Mouse (Mus musculus) embryonic fibroblast, embryonic 13.5 days (primary cell): Measurements from ENCODE around the gene Serinc2. TPM values are rescaled to one million over a fixed set of nuclear protein-coding genes. Genes with fewer than 3 reads are reported as not detected.

Experiments used
- H3K27ac ChIP-seq: 2 replicates; pipeline ENCODE4 v1.5.1; 2012; ENCODE audit warnings: low read length, control low read depth, inconsistent platforms; ENCODE audit not compliant: insufficient read depth
- H3K4me1 ChIP-seq: 2 replicates; pipeline ENCODE4 v1.6.1; 2011; ENCODE audit warnings: low read length; ENCODE audit not compliant: control insufficient read depth, insufficient read depth
- H3K4me3 ChIP-seq: 2 replicates; pipeline ENCODE4 v1.5.1; 2011; ENCODE audit warnings: mild to moderate bottlenecking, control low read depth, low read length; ENCODE audit not compliant: insufficient read depth
- CTCF ChIP-seq: IDR thresholded peaks from 2 replicates; pipeline ENCODE4 v1.5.1; 2011; ENCODE audit warnings: mild to moderate bottlenecking, control low read depth, low read length, moderate library complexity, borderline replicate concordance; ENCODE audit not compliant: insufficient read depth
- POLR2A ChIP-seq: IDR thresholded peaks from 2 replicates; pipeline ENCODE4 v1.6.1; 2011; ENCODE audit warnings: low read depth, mild to moderate bottlenecking, control low read depth, low read length, moderate library complexity
- polyA plus RNA-seq: library from polyadenylated mRNA; stranded (reverse); fragments of >200 nt; gene quantifications from 2 replicates; pipeline ENCODE4 v1.2.4, GENCODE M21; 2011; ENCODE audit warnings: low read depth; ENCODE audit not compliant: missing spikeins, insufficient read length

Serinc2 gene
- 25.1 and 32.6 TPM in 2 replicates for polyA plus RNA-seq

DNA sequence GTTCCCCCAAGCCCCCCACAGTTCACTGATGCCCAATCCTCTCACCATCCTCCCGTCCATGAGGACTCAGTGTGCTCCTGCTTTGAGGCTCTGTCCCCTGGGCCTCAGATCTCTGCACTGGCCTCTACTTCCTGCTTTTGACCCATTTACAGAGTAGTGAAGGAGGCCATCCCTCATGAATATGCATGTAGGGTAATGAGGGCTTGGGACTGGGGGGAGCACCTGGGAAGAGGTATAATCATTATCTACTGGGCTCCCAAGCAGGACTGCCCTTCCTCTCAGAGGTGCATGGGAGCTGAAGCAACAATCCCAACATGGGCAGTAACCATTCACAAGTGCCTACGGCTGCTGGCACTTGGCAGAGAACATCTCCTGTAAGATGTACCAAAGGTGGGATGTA lies at the start of gene Serinc2:
Serinc2 (minus strand) TSS at position 101 of the 400 bp plus-strand sequence.
- TF ChIP-seq POLR2A (no peak), CTCF (no peak)
- H3K4me1 ChIP-seq = no peaks in the 10 kb centered on the region
- no peak within 1 kb of the TSS for H3K27ac ChIP-seq
- no peak within 1 kb of the TSS for H3K4me3 ChIP-seq

DNA sequence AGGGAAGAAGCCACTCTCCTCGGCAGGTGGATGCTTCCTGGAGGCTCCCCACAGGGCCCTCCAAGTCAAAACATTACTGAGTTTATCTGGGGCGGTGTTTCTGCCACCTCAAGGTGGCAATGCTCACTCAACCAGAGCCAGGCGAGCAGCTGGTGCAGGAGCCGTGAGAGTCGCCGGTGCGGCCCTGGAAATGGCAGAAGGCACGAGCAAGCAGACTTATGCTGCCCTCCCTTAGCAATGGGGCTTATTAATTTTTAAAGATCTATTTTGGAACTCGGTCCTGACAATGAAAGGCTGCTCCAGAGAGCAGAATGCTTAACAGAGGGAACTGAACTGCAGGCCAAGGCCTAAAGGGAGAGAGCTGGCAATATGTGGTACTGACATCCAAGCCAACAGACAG lies 48.4 kb upstream of the Serinc2 start:
- TF ChIP-seq CTCF = no peak
- H3K4me3 ChIP-seq = no peak overlapping the region

DNA sequence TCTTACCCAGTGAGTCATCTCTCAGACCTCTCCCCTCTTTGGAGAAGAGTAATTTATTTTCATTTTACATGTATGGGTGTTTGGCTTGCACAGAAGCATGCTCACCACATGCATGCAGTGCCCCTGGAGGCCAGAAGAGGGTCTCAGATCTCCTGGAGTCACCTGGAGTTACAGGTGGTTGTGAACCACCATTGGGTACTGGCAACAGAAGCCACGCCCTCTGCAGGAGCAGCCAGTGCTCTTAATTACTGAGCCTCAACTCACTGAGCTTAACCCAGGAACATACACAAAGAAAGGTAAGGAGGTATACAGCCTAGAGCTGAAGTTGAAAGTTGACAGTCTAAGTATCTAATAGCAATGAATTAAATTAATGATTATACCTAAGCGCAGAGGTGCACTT lies 46.4 kb upstream of the Serinc2 start:
- Histone ChIP-seq H3K27ac (no peak overlapping the region), H3K4me3 (no peak overlapping the region), H3K4me1 (no peaks in the 10 kb centered on the region)
- TF ChIP-seq CTCF (no peak), POLR2A (no peak)

More for the DNA sequence above, 48.4 kb upstream of the Serinc2 start:
- Histone ChIP-seq H3K4me1 (no peaks in the 10 kb centered on the region), H3K27ac (no peak overlapping the region)

DNA sequence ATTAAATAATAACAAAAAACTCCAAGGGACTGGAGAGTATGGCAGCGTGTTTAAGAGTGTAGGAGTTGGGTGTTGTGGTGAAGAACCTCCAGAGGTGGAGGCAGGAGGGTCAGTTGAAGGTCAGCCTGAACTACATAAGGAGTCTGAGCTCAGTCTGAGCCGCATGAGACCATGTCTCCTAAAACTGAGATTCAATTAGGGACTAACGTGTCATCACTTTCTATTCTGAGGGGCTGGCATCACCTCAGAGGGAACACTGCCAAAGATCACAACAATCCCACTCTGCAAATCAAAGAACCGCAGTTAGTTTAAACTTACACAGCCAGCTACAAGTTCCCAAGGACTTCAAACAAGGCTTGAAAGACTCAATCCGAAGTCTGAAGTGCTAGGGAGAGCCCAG lies 44.6 kb upstream of the Serinc2 start:
- TF ChIP-seq POLR2A = no peak
- no peak for TF ChIP-seq CTCF
- H3K4me1 ChIP-seq = 0 out of 2 replicates have a peak, but pooled peaks cover 4% of the 10 kb centered on the region
- H3K4me3 ChIP-seq = no peak overlapping the region
- H3K27ac ChIP-seq = no peak overlapping the region

DNA sequence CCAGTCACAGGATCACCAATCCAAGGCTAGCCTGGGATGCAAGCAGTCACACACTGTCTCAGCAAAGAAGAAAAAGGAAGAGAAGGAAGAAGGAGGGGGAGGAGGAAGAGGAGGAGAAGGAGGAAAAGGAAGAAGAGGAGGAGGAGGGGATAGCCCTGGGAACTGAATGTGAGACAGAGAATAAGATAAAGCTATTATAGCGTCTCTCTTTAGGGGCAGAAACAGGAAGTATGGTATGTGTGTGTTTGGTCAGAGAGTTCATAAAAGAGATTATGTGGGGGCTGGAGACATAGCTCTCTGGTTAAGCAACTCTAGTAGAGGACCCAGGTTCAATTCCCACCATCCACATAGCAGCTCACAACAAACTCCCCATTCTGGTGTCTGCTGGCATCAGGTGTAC lies 44.2 kb upstream of the Serinc2 start:
- Histone ChIP-seq H3K4me1 (0 out of 2 replicates have a peak, but pooled peaks cover 4% of the 10 kb centered on the region), H3K4me3 (no peak overlapping the region), H3K27ac (no peak overlapping the region)
- TF ChIP-seq POLR2A (no peak), CTCF (no peak)

DNA sequence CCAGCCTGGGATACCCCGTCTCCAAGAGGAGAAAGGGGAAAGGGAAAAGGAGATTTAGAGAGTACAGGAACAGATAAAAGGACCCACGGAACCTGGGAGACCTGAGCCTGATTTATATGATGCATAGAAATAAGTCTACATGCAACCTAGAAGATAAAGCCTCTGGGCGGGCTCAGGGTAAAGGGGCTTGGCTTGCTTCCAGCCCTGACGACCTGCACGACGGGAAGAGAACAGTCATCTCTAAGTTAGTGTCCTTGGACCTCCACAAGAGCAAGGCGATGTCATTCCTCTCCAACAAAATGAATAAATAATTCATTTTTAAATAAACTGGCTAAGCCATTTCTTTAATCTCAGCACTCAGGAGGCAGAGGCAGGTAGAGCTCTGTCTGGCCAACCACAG lies 43.6 kb upstream of the Serinc2 start:
- Histone ChIP-seq H3K4me3 (no peak overlapping the region), H3K27ac (no peak overlapping the region), H3K4me1 (0 out of 2 replicates have a peak, but pooled peaks cover 4% of the 10 kb centered on the region)
- TF ChIP-seq CTCF (no peak), POLR2A (no peak)

DNA sequence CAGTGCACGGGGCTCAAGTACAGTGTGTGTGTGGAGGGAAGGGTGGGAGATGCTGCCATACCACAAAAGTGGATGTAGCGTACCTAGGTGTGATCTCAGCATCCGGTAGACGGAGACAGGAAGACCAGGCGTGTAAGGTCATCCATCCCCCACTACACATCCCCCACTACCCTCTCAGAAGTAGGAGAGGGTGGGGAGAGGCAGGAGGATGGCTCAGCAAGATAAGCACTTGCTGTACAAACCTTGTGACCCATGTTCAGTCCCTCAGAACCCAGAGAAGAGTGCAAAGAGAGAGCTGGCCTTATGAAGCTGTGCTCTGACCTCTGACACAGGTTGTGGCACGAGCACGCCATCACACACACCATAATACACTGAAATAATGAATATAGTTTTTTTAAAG lies 42.6 kb upstream of the Serinc2 start:
- H3K4me1 ChIP-seq = 0 out of 2 replicates have a peak, but pooled peaks cover 4% of the 10 kb centered on the region
- TF ChIP-seq POLR2A (no peak), CTCF (no peak)
- no peak overlapping the region for H3K27ac ChIP-seq
- H3K4me3 ChIP-seq = no peak overlapping the region

DNA sequence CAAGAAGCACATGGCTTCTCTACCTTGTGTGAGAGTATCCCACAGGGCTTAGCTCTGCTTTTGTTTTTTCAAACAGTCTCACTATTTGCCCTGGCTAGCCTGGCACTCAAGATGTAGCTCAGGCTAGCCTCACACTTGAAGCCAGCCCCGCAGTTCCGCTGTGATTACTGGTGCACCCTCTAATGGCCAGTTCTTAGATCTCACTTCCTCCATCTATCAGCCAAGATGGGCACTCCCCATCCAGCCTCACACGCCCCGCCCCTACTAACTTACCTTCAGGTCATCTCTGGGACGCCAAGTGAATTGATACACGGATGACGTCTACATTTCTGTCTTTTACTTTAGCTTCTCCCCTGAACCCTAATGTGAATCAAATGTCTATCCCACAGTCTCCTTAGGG lies 40.6 kb upstream of the Serinc2 start:
- TF ChIP-seq CTCF = no peak
- no peak for TF ChIP-seq POLR2A
- Histone ChIP-seq H3K27ac (no peak overlapping the region), H3K4me1 (peaks cover 9% of the 10 kb centered on the region), H3K4me3 (no peak overlapping the region)

DNA sequence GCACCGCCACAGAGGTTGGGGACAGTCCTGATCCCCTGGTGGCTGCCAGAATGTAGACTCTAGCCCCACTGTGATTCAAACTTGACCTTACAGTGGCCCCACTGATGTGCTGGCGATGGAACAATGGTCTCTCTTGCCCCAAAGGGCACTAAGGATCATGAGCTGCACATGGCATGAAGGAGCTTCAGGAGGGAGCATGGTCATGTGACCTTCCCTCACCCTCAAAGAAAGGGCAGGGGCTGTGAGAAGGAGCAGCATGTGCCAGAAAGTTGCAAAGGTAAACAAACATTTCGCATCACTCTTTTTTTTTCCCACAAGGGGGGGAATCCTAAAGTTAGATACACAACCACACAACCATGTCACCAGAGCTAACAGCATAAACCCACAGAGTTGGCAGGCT lies 39.1 kb upstream of the Serinc2 start:
- Histone ChIP-seq H3K4me3 (no peak overlapping the region), H3K27ac (no peak overlapping the region), H3K4me1 (peaks cover 9% of the 10 kb centered on the region)
- no peak for TF ChIP-seq CTCF
- TF ChIP-seq POLR2A = no peak

DNA sequence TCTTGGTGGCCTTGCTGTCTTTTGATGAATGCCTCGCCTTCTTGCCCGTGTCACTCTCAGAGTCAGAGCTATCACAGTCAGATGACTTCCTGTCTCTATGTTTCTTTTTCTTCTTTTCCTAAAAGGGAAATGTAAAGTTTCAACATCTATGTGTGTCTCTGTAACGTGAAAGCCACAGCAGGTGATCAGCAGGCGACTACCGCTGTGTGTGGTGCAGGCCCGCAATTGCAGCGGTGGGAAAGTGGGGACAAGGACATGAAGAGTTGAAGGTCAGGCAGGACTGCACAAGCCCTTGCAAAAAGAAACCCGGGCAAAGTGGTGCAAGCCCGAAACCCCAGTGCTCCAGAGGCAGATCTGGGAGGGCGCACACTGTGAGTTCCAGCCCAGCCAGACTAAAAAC lies 37.7 kb upstream of the Serinc2 start:
- Histone ChIP-seq H3K4me1 (peaks cover 9% of the 10 kb centered on the region), H3K4me3 (no peak overlapping the region), H3K27ac (no peak overlapping the region)
- no peak for TF ChIP-seq POLR2A
- TF ChIP-seq CTCF = no peak
